Mouse (Mus musculus) liver, embryonic 13.5 days (tissue): ENCODE measurements at regions not wholly inside any gene's neighbourhood (a gene's known extent, or its start where the extent isn't known, plus 50 kb on each side); places are given as distances from the start of the nearest gene placed in this dataset.

Experiments
- ATAC-seq: fragments of 200-750 bp; cut with Nextera tagmentation; 2 replicates; pipeline ENCODE4 v1.8.0; 2017; ENCODE audit warnings: low read depth, mild to moderate bottlenecking, moderate number of reproducible peaks, moderate library complexity
- DNase-seq: peaks from one replicate; pipeline ENCODE4 v3.0.0; 2022
- H3K27ac ChIP-seq: fragments of 300-500 bp; sonication (generic); 2 replicates; pipeline ENCODE4 v1.5.1; 2015; ENCODE audit warnings: moderate library complexity, mild to moderate bottlenecking, inconsistent platforms
- H3K27me3 ChIP-seq: fragments of 300-500 bp; sonication (generic); 2 replicates; pipeline ENCODE4 v1.6.1; 2015; ENCODE audit warnings: mild to moderate bottlenecking, inconsistent platforms
- H3K36me3 ChIP-seq: fragments of 300-500 bp; sonication (generic); 2 replicates; pipeline ENCODE4 v1.6.1; 2015; ENCODE audit warnings: mild to moderate bottlenecking, inconsistent platforms
- H3K4me1 ChIP-seq: fragments of 300-500 bp; sonication (generic); replicated peaks from 2 replicates; pipeline ENCODE4 v1.6.1; 2015; ENCODE audit warnings: inconsistent platforms
- H3K4me2 ChIP-seq: fragments of 300-500 bp; sonication (generic); 2 replicates; pipeline ENCODE4 v1.6.1; 2015; ENCODE audit warnings: inconsistent platforms, mild to moderate bottlenecking, moderate library complexity
- H3K4me3 ChIP-seq: fragments of 300-500 bp; sonication (generic); replicated peaks from 2 replicates; pipeline ENCODE4 v1.5.1; 2015; ENCODE audit warnings: mild to moderate bottlenecking, inconsistent platforms
- H3K9ac ChIP-seq: fragments of 300-500 bp; sonication (generic); 2 replicates; pipeline ENCODE4 v1.6.1; 2015; ENCODE audit warnings: mild to moderate bottlenecking, inconsistent platforms
- H3K9me3 ChIP-seq: fragments of 300-500 bp; sonication (generic); replicated peaks from 2 replicates; pipeline ENCODE4 v1.6.1; 2016; ENCODE audit warnings: inconsistent platforms
- WGBS: fragments of 180-500 bp; shearing (Covaris S2); methylation state at CpG from one replicate; pipeline ENCODE4 v1.1.7; 2015; ENCODE audit not compliant: insufficient replicate concordance; 5-methylcytosine and 5-hydroxymethylcytosine counted together

- Histone ChIP-seq H3K4me1 (no peaks in the 10 kb centered on the region), H3K4me2 (no peak overlapping the region), H3K36me3 (no peaks in the 10 kb centered on the region), H3K27ac (no peak overlapping the region), H3K27me3 (no peaks in the 10 kb centered on the region), H3K4me3 (no peak overlapping the region), H3K9ac (no peak overlapping the region), H3K9me3 (no peaks in the 10 kb centered on the region)
- DNase-seq: no peak
- WGBS: 44% methylated on average over 3 of the region's 3 CpGs
- no peak for ATAC-seq
Observed at GRCm38 (mm10) chr16:78697514-78698209, 121.2 kb upstream of the D16Ertd472e start.

- Histone ChIP-seq H3K9ac (no peak overlapping the region), H3K4me1 (no peaks in the 10 kb centered on the region), H3K27ac (no peak overlapping the region), H3K9me3 (no peaks in the 10 kb centered on the region), H3K27me3 (no peaks in the 10 kb centered on the region), H3K4me2 (no peak overlapping the region), H3K36me3 (no peaks in the 10 kb centered on the region), H3K4me3 (no peak overlapping the region)
- DNase-seq (no peak), ATAC-seq (no peak)
Observed at GRCm38 (mm10) chr16:78688251-78688650, 111.7 kb upstream of the D16Ertd472e start.

GRCm38 (mm10) chr16:78685160-78685559 lies 108.7 kb upstream of the D16Ertd472e start:
- no peaks in the 10 kb centered on the region for H3K9me3 ChIP-seq
- H3K27me3 ChIP-seq: no peaks in the 10 kb centered on the region
- no peak overlapping the region for H3K9ac ChIP-seq
- no peaks in the 10 kb centered on the region for H3K4me1 ChIP-seq
- no peak for DNase-seq
- H3K36me3 ChIP-seq: no peaks in the 10 kb centered on the region
- H3K4me3 ChIP-seq: no peak overlapping the region
- no peak for ATAC-seq
- WGBS: 37% methylated on average over 1 of the region's 1 CpGs
- no peak overlapping the region for H3K27ac ChIP-seq
- H3K4me2 ChIP-seq: no peak overlapping the region

- Histone ChIP-seq H3K4me3 (no peak overlapping the region), H3K4me2 (no peak overlapping the region), H3K36me3 (no peaks in the 10 kb centered on the region), H3K9ac (no peak overlapping the region), H3K4me1 (no peaks in the 10 kb centered on the region), H3K9me3 (no peaks in the 10 kb centered on the region), H3K27me3 (no peaks in the 10 kb centered on the region), H3K27ac (no peak overlapping the region)
- DNase-seq (no peak), ATAC-seq (no peak)
- 73% methylated on average over 8 of the region's 8 CpGs for WGBS
Observed at GRCm38 (mm10) chr16:78684031-78684430, 107.5 kb upstream of the D16Ertd472e start.

- Histone ChIP-seq H3K27ac (no peak overlapping the region), H3K4me2 (no peak overlapping the region), H3K4me1 (no peaks in the 10 kb centered on the region), H3K9ac (no peak overlapping the region), H3K27me3 (no peaks in the 10 kb centered on the region), H3K9me3 (no peaks in the 10 kb centered on the region), H3K36me3 (no peaks in the 10 kb centered on the region), H3K4me3 (no peak overlapping the region)
- 67% methylated on average over 7 of the region's 7 CpGs for WGBS
- ATAC-seq (no peak), DNase-seq (no peak)
Observed at GRCm38 (mm10) chr16:78661126-78661525, 84.6 kb upstream of the D16Ertd472e start.

GRCm38 (mm10) chr16:78644710-78645109 lies 68.2 kb upstream of the D16Ertd472e start:
- DNase-seq: no peak
- Histone ChIP-seq H3K9ac (no peak overlapping the region), H3K9me3 (no peaks in the 10 kb centered on the region), H3K4me2 (no peak overlapping the region), H3K4me1 (no peaks in the 10 kb centered on the region), H3K27ac (no peak overlapping the region), H3K27me3 (no peaks in the 10 kb centered on the region), H3K36me3 (no peaks in the 10 kb centered on the region), H3K4me3 (no peak overlapping the region)
- no peak for ATAC-seq
- 11% methylated on average over 1 of the region's 1 CpGs for WGBS

GRCm38 (mm10) chr16:78641717-78642116 lies 65.2 kb upstream of the D16Ertd472e start:
- ATAC-seq: no peak
- Histone ChIP-seq H3K27ac (no peak overlapping the region), H3K4me3 (no peak overlapping the region), H3K4me2 (no peak overlapping the region), H3K36me3 (no peaks in the 10 kb centered on the region), H3K27me3 (no peaks in the 10 kb centered on the region), H3K9me3 (no peaks in the 10 kb centered on the region), H3K4me1 (no peaks in the 10 kb centered on the region), H3K9ac (no peak overlapping the region)
- WGBS: 62% methylated on average over 5 of the region's 5 CpGs
- DNase-seq: no peak

GRCm38 (mm10) chr16:78641205-78641604 lies 64.7 kb upstream of the D16Ertd472e start:
- Histone ChIP-seq H3K9me3 (no peaks in the 10 kb centered on the region), H3K4me2 (no peak overlapping the region), H3K36me3 (no peaks in the 10 kb centered on the region), H3K4me1 (no peaks in the 10 kb centered on the region), H3K9ac (no peak overlapping the region), H3K27ac (no peak overlapping the region), H3K27me3 (no peaks in the 10 kb centered on the region), H3K4me3 (no peak overlapping the region)
- DNase-seq: no peak
- 74% methylated on average over 3 of the region's 3 CpGs for WGBS
- no peak for ATAC-seq

GRCm38 (mm10) chr16:78637452-78637851 lies 60.9 kb upstream of the D16Ertd472e start:
- DNase-seq (no peak), ATAC-seq (no peak)
- H3K4me2 ChIP-seq: no peak overlapping the region
- no peaks in the 10 kb centered on the region for H3K36me3 ChIP-seq
- H3K27me3 ChIP-seq: no peaks in the 10 kb centered on the region
- H3K9me3 ChIP-seq: no peaks in the 10 kb centered on the region
- no peak overlapping the region for H3K4me3 ChIP-seq
- no peak overlapping the region for H3K27ac ChIP-seq
- no peaks in the 10 kb centered on the region for H3K4me1 ChIP-seq
- 76% methylated on average over 6 of the region's 6 CpGs for WGBS
- no peak overlapping the region for H3K9ac ChIP-seq

- WGBS: 38% methylated on average over 5 of the region's 5 CpGs
- H3K9ac ChIP-seq: no peak overlapping the region
- ATAC-seq: no peak
Observed at GRCm38 (mm10) chr16:78637015-78637414, 60.5 kb upstream of the D16Ertd472e start.

GRCm38 (mm10) chr16:78635774-78636173 lies 59.3 kb upstream of the D16Ertd472e start:
- DNase-seq (no peak), ATAC-seq (no peak)
- no peaks in the 10 kb centered on the region for H3K27me3 ChIP-seq
- WGBS: 75% methylated on average over 5 of the region's 5 CpGs
- H3K9ac ChIP-seq: no peak overlapping the region
- H3K36me3 ChIP-seq: no peaks in the 10 kb centered on the region
- no peak overlapping the region for H3K4me2 ChIP-seq
- no peak overlapping the region for H3K27ac ChIP-seq
- H3K9me3 ChIP-seq: no peaks in the 10 kb centered on the region
- no peak overlapping the region for H3K4me3 ChIP-seq
- H3K4me1 ChIP-seq: no peaks in the 10 kb centered on the region

More at GRCm38 (mm10) chr16:78637015-78637414, 60.5 kb upstream of the D16Ertd472e start:
- no peaks in the 10 kb centered on the region for H3K27me3 ChIP-seq
- H3K4me3 ChIP-seq: no peak overlapping the region
- H3K4me2 ChIP-seq: no peak overlapping the region
- no peak overlapping the region for H3K27ac ChIP-seq
- no peaks in the 10 kb centered on the region for H3K36me3 ChIP-seq
- no peaks in the 10 kb centered on the region for H3K9me3 ChIP-seq
- no peaks in the 10 kb centered on the region for H3K4me1 ChIP-seq
- DNase-seq: no peak

- H3K36me3 ChIP-seq: no peaks in the 10 kb centered on the region
- DNase-seq (no peak), ATAC-seq (peak; percentile 26; the same call in 1 of the 2 replicates)
- no peaks in the 10 kb centered on the region for H3K4me1 ChIP-seq
- H3K9ac ChIP-seq: no peak overlapping the region
- 24% methylated on average over 8 of the region's 8 CpGs for WGBS
- no peak overlapping the region for H3K27ac ChIP-seq
- no peaks in the 10 kb centered on the region for H3K27me3 ChIP-seq
- H3K4me2 ChIP-seq: no peak overlapping the region
- H3K9me3 ChIP-seq: no peaks in the 10 kb centered on the region
- H3K4me3 ChIP-seq: no peak overlapping the region
Observed at GRCm38 (mm10) chr16:78635257-78635656, 58.7 kb upstream of the D16Ertd472e start.
